Mouse (Mus musculus): ENCODE results near the gene Cfap46.
A peak's percentile ranks its signal among the peaks of the same experiment; 100 is the strongest.

Gene Cfap46

DNA sequence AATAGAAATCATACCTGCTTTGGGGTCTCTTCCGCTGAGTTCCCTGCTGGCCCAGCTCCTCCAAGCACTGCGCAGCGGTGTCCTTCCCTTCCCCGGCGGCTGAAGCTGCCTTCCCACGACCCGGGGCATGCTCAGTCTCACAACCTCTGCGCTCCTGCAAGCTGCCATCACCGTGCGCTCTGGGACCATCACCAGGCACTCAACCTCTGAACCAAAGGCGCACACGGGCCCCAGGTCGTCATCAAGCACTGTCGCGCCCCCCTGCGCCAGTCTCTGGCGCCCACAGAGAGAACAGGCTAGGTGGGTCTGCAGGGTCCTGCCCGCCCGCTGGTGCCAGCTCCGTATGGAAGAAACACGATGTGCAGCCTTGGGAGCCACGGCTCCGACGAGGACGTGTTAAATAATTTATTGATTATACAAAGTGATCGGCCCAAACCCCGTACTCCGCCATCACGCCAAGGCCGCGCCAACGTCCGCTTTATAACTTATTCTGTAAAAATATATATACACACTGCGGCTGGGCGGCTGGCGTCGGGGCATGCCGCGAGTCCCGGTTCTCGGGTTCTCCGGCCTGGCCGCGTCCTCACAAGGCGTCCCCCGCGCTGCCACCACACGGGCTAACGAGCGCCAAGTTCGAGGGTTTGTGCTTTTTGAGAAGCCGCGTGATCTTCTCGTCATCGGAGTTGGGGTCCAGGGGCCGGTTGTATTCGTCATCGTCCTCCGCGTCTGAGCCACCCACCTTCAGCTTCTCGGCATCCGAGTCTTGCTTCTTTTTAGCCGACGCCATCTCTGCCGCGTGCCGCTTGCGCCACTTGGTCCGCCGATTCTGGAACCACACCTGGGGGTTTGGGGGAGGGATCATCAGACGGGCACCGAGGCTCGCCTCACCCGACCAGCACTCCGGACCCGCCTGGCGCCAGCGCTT, 102.5 kb downstream of the Cfap46 start:
- DNase-seq (ENCODE audit: low read depth, low spot score) = no peak

DNA sequence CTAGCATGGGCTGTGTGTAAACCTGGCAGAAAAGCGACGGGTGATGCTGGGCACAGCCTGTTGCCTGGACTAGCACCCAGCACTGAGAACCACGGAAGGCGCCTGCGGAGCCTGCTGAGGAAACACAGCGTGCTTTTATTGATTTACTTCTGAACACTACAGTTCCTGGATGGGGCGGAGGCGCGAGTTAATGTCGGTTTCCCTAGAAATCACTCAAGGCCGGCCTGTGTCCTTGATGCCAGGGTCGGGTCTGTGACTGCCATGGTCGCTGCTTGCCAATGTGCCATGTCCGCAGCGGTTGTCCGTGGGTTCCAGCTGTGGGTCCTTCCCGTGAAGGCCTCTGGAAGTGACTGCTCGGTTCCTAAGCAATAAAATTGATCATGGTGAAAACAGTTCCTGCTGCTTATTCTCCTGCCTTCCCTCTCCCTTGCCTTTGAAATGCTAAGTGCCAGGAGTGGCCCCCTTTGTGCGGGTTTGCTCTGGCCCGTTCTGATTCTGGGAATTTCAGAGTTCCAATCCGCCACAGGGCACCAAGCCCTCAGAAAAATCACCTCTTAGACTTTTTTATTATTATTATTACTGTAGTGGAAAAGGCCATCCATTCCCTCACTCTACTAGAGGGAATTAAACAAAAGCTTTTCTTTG, 104.2 kb downstream of the Cfap46 start:
- no peak for DNase-seq (ENCODE audit: low read depth, low spot score)

DNA sequence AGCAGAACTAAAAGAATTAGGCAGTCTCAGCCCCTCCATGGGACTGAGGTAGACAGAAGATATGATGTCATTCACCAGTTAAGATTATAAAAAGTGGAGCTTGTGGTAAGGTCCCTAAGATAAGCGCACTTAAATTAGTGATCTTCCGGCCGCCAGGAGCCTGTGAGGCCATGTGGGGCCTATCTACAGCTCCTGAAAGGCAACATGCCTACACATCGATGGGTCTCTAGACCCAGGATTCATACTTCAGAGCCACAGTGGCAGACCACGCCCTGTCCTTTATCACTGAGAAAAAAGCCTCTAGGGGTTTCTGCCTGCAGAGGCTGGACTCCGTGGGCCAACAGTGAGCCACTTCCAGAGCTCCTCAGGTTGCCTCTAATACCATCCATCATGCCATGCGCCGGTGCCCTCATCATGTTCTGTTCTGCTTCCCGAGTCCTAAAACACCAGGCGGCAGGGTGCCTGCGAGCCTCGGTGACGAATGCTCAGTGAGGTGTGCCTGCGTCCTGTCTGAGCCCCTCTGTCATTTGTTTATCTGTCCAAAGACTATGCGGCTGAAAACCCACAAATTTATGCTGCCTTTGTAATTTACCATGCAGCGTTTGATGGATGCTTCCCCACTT, 107.4 kb downstream of the Cfap46 start:
- no peak for DNase-seq (ENCODE audit: low read depth, low spot score)

DNA sequence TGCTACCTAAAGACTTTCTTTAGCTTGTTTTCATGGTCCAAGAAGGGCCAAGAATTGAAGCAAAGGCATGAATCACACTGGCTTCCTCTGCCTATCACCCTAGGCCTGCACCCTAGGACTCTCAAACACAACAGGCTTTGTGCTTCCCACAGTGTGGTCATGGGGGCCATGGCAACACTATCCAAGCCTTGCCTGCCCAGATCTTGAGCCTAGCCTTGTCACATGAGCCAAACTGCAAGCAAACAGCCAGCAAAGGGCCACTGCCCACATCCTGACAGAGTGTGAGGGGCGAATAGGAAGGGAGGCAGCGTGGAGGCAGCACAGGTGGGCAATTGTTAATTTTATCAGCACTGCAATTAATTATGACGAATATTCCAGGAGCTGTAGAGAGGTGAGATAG, 111.0 kb downstream of the Cfap46 start:
- DNase-seq (ENCODE audit: low read depth, low spot score) = no peak

DNA sequence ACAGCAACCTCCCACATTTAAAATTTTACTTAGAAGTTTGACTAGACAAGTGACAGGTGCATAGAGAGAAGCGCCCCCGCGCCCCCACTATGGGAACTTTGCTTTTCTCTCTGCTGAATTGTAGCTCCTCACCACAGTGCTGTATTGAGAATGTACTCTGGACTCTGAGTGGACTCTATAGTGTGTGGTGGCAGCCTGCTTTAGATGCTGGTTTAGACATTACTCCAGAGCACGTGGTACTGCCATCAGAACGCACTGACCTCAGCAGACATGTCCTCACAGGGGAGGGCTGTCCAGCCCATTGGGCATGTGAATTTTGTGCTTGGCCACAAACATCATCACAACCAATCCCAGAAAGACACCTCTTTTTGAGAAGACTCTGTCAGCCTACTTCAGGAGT, 112.8 kb downstream of the Cfap46 start:
- no peak for DNase-seq (ENCODE audit: low read depth, low spot score)

DNA sequence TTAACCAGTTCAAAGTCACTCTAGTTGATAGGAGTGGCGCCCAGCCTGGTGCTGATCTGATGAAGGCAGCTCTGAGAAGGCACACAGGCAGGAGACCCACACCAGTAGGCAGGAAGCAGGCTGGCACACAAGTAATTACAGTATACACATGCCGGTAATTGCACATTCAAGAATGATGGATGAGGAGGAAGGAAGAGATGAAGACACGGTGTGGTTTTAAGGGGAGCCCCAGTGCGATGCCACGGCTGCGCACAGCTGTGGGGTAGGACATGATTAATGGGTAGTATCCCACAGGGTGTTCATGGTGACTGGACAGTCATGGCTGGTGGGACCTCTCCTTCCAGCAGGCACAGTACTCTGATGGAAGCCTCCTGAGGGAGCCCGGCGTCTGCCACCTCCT, 117.1 kb downstream of the Cfap46 start:
- DNase-seq (ENCODE audit: low read depth, low spot score) = no peak

DNA sequence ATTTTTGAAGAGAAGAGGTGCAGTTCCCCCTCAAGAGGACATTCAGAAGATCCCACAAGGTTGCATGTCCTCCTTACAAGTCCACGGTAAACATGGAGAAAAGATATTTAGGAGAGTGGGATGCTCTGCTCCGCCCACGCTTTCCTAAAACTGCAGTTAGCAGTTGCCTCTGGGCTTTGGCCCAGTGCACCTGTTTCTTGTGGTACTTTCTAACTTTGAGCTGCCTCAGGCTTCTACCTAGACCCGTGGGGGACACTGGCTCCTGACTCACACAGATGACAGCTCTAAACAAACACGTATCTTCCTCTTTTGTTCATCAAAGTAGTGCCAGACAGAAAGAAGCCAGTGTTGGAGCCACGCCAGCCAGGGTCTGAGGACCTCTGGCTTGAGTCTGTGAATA, 117.6 kb downstream of the Cfap46 start:
- DNase-seq (ENCODE audit: low read depth, low spot score) = no peak

DNA sequence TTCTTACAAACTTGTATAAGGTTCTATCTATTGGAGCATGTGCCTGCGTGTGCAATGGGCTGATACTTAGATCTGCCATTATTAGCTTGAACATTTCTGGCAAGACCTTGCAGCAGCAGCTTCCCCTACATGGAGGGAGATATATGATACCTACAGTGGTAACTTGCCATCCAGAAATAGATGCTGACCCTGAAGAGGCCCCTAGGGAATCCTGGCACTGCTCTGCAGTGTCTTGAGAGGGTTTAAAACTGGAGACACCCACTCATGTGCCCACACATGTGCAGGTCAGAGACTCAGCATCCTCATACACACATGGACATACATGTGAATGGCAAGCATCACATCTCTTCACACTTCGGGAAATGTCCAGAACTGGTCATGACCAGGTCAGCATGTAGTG, 119.5 kb downstream of the Cfap46 start:
- DNase-seq (ENCODE audit: low read depth, low spot score) = peak; percentile 93

DNA sequence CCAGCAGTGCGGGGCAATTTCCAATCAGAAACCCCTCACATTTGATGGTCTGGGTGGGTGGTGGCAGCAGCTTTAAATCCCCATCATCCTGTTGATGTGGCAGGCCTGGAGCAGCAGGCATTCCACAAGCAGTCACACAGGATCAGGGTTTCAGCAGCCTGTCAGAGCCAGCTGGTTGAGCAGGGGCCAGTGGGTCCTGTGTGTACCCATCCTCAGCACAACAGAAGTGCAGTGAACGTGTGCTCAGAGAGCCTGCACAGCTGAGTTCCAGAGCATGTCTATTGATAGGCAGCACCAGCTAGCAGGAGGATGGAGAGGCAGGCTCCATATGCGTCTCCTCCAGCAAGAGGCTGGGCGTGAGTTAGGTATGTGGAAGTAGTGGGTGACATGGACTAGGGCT, 120.2 kb downstream of the Cfap46 start:
- DNase-seq (ENCODE audit: low read depth, low spot score) = no peak

DNA sequence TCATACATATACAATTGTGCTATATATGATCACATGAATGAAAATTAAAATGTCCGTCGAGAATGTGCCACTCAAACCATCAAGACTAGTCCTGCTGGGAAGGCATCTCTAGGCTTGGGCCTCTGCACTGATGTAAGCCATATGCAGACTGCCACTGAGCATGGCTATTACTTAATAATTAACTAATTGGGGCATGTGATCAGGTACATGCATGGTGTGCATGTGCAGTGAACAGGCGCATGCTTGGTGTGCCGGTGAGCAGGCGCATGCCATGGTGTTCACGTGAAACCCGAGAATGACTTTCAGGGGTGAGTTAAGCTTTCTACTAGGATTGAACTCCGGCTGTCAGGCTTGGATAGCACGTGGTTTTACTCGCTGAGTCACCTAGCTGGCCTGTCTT, 124.0 kb downstream of the Cfap46 start:
- no peak for DNase-seq (ENCODE audit: low read depth, low spot score)

DNA sequence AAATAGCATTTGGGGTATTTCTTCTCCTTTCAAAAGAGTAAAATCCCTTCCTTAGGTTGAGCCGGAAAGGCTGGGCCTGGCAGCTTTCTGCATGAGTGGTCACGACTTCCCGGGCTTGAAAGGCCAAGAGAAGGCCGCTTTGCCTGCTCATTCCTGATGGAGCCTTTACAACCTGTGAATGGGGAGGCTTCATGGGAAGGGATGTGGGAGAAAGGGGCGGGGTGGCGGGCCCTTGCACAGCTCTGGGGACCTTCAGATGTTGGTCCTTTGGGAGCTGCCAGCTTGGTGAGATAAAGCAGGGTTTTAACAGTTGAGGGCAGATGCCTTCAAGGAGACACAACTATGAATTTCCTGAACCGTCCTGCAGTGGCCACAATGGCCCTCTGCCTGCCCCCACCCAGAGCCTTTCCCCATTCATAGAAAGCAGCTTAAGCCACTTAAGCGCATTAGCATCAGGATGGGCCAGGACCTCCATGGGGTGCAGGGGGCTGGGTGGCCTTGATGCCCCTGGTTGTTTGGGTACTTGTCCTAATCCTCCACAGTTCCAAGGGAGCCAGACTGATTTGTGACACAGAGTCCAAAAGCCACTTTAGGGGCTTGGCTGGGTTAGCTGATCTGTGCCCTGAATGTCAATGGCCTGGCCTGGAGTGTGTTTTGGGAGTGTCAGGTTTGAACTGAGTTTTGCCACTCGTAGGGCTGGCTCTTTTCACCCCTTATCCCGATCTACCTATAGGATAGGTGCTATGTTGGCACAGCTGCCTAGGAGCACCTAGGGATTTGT, 126.7 kb downstream of the Cfap46 start:
- DNase-seq (ENCODE audit: low read depth, low spot score) = no peak

DNA sequence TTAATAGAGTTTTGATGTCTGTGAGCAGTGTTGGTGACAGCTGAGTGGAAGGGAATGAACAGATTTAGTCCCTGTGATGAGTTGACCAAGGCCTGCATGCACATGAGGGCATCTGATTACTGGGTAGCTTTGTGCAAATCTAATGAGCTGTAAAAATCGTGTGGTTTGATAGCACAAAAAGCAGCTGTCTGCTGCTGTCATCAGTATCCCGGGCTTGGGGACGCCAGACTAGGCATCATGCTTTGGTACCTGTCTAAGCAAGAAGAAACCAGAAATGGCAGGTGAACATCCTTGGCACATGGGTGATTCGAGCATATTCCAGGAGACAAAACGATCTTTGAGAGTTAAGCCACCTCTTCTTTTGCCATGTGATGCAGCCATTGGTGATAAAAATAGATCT, 127.3 kb downstream of the Cfap46 start:
- no peak for DNase-seq (ENCODE audit: low read depth, low spot score)

DNA sequence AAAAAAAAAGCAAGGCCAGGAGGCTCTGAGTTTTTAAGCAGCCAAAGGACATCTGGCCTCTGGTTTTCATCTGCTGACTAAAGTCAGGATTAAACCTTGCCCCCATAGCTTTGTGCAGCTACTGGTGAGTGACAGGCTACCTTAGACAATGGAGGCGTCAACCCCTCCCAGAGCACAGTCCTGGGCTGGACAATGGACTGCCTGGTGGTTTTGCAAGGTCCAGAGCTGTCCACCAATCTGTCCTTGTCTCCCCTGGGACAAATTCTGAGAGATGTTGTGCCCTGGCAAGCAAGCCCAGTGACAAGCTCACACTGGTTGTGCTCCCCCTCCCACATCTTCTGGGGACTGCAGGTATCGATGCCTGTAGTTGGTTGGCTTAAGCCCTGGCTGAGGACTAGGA, 132.1 kb downstream of the Cfap46 start:
- DNase-seq (ENCODE audit: low read depth, low spot score) = no peak
